Mouse (Mus musculus) cerebellum, postnatal 10 days (tissue): ENCODE data around the gene Fsip1.
A peak's percentile ranks its signal among the peaks of the same experiment; 100 is the strongest.

ENCODE experiments used
- DNase-seq, 2 experiments: peaks; one replicate each; pipeline ENCODE4 v3.0.0; 2021; ENCODE audit warnings: mixed read lengths in 2 of 2

Fsip1 gene

GRCm38 (mm10) chr2:118174558-118175383 lies 82.0 kb downstream of the Fsip1 start:
- DNase-seq = no peak

DNA sequence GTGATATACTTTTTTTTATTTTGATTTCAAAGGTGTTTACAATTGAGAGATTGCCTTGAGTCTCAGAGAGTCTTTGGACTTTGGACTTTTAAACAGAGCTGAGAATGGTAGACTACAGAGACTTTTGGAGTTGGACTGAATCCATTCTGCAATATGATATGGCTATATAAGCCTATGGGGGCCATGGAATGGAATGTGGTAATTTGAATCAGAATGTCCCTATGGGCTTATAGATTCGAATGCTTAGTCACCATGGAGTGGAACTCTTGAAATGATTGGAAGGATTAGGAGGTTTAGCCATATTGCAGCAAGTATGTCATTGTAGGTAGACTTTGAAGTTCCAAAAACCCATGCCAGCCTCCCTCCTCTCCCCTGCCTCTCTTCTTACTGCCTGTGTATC lies 88.5 kb downstream of the Fsip1 start:
- DNase-seq = no peak

DNA sequence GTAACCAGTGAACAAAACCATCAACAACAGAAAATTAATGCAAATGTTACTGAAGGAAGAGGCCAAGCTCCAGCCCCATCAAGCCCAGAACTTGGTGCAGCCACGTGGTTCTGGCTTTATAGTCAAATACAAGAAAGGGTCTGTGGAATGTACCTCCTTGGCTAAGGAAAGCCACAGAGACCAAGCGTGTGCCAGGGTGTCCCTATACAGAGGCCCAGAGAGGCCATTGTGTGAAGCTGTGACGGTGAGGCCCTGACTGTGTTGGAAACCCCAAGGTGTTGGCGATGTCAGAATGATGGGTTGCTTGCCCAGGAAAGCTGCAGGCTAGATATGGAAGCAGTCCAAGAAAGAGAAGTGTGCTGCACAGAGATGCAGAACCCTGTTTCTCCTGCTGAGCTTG lies 89.0 kb downstream of the Fsip1 start:
- peak; percentile 35 to 45 for DNase-seq

DNA sequence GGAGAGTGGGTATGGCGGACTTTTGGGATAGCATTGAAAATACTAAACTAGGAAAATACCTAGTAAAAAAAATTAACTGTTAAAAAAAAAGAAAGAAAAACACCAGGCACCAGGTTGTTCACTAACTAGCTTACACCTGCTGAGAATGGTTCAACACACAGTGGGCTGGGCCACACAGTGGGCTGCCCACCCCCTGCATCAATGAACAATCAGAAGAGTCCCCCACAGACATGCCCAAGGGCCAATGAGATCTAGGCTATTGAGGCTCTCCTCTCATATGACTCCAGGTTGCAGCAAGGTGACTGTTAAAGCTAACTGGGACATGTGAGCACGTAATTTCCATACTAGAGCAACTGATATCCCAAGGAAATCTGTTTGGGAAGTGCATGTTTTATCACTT lies 91.1 kb downstream of the Fsip1 start:
- DNase-seq = no peak

- DNase-seq = no peak
These were observed 92.6 kb downstream of the Fsip1 start for GRCm38 (mm10) chr2:118164137-118164536.

DNA sequence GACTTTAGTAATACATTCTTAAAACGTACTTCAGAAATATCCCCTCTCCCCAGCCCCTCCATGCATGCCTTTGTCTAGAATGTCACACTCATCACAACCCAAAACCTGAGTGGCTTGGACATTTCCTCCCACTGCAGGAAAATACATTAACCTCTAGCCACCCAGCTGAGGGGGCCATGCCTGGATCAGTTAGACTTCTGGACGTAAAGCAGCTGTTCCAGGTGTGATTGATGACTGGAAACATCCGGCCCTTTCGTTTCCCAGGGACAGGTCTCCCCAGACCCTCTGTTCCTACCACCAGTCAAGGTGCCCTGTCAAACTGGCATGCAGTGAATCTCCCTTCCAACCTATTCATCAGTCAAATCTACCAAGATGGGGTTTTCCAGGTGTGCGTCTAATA lies 94.3 kb downstream of the Fsip1 start:
- DNase-seq = no peak

GRCm38 (mm10) chr2:118160991-118161390 lies 95.8 kb downstream of the Fsip1 start:
- no peak for DNase-seq

- no peak for DNase-seq
These were observed 96.2 kb downstream of the Fsip1 start for GRCm38 (mm10) chr2:118160547-118160946.

DNA sequence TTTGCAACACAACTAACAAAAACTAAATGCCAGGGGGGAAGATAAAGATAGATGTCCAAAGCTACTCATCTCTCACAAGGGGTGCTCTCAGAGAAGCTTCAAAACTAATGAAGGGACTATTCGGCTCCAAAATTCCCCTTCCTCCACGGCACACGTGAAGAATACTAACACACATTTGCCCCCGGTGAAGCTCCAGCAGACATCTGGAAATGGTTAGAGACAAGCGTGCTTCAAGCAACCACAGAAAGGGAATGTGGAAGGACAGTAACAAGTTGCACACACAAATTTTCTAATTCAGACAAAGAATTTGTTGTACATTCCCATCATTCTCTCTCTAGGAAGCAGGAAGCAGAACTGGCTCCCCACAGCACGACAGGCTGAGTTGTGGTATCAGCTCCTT lies 97.6 kb downstream of the Fsip1 start:
- DNase-seq = no peak

GRCm38 (mm10) chr2:118158095-118158494 lies 98.7 kb downstream of the Fsip1 start:
- DNase-seq = no peak

DNA sequence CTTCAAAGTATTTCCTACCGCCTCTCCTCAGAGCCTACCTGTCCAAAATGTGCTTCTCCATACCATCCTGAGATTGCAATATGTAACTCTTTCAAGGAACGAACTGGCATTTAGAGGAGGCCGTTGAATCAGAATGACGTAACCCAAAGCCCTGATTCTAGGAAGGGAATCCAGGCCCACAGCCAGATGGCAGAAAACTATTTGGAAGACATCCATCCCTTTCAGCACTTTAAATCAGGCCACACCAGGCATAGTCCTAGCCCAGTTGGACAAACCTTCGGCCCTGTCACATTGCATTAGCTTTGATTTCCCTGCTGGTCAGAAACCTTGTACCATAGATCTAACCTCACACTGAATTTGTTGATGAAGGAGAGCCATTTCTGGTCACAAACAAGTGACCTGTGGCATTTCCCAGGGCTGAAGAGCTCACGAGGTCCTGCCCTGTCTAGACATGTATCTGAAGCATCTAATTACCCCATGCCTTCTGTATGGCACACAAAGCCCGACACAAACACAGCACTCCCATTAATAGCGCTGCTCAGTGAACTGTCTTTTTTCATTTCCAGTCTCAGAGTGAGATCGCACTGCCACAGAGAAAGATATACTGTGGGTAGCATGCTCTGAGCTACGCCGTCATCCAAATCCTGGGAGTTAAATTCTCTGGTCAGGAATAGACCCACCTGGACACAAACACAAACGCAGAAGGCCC lies 106.8 kb downstream of the Fsip1 start:
- DNase-seq = peak; percentile 97

GRCm38 (mm10) chr2:118148321-118149142 lies 108.2 kb downstream of the Fsip1 start:
- DNase-seq = peak; percentile 71 to 82

GRCm38 (mm10) chr2:118147749-118148148 lies 109.0 kb downstream of the Fsip1 start:
- DNase-seq = peak in 1 of 2 experiments; percentile 11

DNA sequence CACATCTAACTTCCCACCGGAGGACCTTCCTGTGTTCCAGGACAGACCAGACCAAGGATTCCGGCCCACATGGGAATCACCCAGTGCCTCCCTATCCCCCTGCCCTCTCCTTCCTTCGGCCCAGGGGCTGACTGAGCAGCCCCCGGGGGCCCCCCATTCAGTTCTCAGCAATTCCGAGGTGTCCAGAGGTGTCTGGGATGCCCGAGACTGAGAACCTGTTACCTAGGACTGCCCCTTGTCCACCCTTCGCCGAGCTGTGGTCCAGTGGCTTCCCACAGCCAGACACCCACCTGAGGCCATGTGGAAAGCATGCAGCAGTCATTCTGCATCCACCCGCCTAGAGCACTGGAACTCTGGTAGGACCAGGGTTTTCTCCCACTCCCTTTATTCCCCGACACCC lies 115.1 kb downstream of the Fsip1 start:
- no peak for DNase-seq

GRCm38 (mm10) chr2:118139261-118139660 lies 117.5 kb downstream of the Fsip1 start:
- DNase-seq = no peak

- no peak for DNase-seq
These were observed 119.0 kb downstream of the Fsip1 start for GRCm38 (mm10) chr2:118137776-118138175.

GRCm38 (mm10) chr2:118137071-118137470 lies 119.7 kb downstream of the Fsip1 start:
- no peak for DNase-seq

- DNase-seq = no peak
These were observed 128.5 kb downstream of the Fsip1 start for GRCm38 (mm10) chr2:118128313-118128712.

DNA sequence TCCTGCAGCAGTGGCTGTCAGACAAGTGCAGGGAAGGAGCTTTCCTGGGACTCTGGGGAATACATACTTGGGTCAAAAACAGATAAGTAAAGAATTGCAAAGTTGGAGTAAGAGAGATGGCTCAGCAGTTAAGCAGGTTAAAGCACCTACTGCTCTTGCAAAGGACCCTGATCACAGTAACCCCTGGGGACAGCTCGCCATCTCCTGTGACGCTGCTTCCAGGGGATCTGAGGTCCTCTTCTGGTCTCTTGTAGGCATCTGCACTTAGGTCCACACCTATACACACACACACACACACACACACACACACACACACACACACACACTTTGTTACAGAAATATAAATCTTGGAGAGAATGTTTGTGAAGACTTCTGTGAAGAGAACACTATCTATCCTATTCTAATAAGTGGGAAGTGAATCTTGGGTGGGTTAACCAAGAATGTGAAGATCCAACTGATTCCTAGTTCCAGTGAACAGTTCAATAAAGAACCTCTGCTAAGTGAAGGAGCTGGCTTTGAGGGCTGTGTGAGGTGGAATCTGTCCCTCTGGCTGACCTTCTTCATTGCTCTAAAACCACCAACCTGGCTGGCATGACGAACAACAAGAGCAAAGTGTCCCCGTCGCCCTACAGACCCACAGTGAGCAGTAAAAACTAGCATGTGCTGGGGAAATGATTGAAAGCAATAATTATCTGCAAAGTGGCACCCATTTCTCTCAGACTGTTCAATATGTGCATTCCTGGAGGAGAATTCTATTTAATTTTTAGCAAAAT lies 129.1 kb downstream of the Fsip1 start:
- no peak for DNase-seq

DNA sequence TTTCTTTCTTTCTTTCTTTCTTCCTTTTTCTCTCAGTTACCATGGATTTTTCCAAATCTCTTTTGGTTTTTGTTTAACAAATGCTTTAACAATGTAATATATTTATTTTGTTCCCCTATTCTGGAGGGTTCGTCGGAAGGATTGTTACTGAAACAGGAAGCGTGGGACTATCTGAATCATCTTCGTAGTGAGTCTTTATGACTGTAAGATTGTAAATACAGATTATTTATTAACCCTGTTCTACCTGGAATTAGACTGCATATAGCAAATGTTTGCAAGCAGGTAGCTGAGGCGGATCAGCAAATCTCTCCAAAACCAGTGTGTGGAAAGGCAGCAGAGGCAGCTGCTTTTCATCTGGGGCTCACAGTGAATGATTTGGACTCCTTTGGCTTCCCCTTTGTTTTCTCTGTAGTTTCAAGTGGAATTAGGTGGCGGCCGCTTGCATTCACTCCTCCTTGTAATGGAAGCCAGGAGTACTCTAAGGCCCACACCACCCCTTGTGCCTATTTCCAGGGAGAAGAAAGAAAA lies 130.8 kb downstream of the Fsip1 start:
- no peak for DNase-seq

- DNase-seq = no peak
These were observed 131.4 kb downstream of the Fsip1 start for GRCm38 (mm10) chr2:118125211-118125939.

GRCm38 (mm10) chr2:118124437-118124836 lies 132.3 kb downstream of the Fsip1 start:
- no peak for DNase-seq
